Mouse (Mus musculus) neural tube, embryonic 10.5 days (tissue): Measurements from ENCODE around the gene Polr2j.

Experiments
- DNase-seq: peaks from one replicate; pipeline ENCODE4 v3.0.0-alpha.2; 2017; ENCODE audit warnings: low spot score; ENCODE audit errors: extremely low spot score

Gene Polr2j

DNA sequence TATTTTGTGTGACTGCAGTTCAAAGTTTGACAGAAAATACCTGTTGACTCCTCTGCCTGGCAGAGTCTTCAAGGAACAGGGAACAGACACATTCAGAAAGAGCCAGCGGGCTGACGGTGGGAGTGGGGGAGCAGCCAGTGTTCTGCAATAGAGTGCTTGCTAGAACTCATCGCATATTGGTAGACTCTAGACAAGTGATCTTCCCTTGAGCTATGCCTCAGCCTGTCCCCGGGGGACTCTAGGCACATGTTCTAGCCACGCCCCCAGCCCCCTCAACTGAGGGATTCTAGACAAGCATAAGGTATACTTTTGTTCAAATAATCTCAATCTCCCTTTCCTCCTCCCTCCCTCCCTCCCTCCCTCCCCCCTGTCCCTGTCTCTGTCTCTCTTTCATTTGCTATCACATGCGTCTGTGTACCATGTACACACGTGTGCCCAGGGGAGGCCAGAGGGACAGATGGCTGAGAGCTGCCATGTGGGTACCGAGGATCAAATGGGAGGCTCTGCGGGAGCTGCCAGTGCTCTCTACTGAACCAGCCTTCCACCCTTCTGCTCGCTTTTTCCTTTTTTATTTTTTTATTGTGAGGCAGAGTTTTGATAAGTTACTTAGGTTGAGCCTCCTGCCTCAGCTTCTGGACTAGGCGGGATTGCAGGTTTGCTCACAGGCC is 47.5 kb downstream of the Polr2j start:
- DNase-seq: no peak

DNA sequence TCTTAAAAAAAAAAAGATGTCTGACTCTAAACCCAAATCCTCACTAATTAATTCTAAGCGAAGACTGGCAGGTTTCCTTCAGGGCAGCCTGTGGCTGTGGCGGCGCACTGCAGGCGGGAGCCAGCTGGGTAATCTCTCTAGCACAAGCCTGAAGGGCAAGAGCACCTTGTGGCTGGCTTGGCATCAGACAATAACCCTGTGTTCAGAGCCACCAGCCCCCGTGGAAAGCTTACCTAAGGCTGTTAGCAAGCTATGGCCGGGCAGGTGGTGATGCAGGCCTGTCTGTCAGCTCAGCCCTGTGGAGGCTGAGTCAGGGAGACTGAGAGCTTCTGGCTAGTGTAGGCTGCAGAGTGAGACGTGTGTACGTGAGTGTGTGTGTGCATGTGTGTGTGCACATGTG is 48.8 kb downstream of the Polr2j start:
- no peak for DNase-seq

DNA sequence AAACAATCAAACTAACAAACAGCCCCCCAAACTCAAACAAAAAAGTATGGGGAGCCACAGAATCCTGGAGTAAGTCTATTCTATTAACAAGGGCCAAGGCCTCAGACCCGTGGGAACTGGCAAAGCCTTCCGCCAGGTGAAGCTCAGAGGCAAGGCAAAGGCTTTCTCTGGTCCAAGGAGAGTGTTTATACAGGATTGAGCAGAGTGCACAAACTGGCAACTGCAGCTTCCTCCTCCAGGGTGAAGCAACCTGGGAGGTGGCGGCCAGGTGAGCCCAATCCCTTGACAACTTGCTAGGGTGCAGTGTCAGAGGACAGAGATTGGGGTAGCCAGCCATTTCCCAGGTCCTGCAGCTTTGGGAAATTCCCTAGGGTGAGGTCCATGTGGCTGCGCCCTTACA is 50.9 kb downstream of the Polr2j start:
- DNase-seq: no peak

DNA sequence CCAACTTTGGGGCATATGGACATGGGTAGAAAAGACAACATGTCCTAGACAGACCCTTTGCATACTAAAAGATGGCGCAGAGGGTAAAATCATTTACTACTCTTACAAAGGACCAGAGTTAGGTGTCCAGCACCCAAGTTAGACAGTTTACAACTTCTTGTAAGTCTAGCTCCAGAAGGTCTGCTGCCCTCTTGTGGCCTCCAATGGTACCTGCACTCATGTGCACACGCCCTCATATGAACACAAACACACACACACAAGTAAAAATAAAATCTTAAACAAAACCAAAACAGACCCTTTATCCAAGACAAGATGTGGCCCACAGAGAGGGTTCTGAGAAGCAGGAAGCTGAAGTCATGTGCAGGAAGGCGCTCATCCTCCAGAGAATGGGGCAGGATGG is 51.6 kb downstream of the Polr2j start:
- no peak for DNase-seq

DNA sequence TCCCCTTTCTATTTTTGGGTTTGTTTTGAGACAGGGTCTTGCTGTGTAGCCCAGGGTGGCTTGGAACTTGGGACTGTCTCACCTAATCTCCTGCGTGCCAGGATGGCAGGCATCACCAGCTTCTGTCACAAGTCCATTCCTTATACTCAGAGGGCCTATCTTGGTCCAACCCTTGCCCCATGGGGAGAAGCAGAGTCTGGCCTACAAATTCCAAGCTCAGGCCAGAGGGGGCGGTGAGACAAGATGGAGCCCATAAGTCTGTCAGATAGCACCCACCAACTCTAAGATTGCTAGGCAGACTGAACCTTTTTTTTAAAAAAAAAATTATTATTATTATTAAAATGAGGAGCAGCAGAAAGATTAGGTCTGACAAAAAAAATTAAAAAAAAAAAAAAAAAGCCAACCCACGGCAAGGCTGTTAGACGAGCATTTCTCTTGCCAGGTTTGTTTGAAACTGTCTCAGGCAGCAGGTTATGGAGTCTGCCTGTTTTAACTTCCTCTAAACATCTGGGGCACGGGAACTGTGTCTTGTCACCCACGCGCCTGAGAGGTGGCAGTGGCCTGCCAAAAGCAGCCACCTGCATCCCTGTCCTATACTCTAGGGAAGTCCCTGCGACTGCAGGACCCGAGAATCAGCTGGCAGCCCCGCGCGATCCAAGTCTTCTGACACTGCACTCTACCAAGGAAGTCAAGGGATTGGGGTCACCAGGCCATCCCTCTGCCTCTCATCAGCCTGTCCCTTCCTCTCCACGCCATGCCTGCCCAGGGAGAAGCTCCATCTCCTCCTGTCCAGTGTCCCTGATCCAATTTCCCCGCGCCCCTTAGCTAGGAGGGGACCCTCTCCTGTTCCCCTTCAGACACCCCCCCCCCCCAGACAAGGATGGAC is 53.4 kb downstream of the Polr2j start:
- no peak for DNase-seq

DNA sequence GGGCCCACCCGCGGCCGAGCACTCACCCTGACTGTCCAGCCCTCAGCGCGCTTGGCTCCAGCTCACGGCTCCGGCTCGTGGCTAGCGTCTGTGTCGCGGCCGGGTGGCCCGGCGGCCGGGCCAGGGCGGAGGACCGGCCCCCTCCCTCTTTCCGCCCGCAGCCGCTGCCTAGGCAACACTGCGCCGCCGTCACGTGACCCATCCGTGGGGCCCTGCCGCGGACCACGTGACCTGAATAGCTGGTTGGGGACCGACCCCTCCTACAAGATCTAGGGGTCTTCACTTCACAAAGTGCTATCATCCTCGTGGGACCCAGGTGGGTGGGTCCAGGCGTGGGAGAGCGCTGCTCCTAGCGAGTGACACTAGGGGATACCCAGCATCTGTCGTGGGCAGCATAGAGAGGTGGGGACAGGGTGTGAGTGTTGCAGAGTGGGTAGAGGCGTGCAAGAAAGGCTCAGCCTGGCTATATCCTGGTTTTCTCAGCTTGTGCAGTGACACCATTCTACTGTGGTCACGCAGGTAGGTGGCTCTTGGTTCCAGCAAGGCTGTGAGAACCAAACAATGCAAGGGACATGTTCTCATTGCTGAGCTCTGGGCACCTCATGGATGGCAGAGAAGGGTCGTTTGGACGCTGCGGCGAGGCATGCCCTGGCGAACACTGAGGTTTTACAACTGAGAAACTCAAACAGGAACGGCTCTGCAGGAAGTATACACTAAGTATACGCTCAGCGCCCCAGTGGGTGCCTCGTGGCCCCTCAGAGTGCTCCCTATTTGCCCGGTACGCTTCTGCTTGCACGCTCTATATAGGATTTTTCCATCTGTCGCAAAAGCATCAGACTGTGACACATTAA is 54.3 kb downstream of the Polr2j start, which contains the start of gene Orai2:
Orai2 (minus strand) TSS at position 202 of the 851 bp plus-strand sequence.
- peak; percentile 89 for DNase-seq

DNA sequence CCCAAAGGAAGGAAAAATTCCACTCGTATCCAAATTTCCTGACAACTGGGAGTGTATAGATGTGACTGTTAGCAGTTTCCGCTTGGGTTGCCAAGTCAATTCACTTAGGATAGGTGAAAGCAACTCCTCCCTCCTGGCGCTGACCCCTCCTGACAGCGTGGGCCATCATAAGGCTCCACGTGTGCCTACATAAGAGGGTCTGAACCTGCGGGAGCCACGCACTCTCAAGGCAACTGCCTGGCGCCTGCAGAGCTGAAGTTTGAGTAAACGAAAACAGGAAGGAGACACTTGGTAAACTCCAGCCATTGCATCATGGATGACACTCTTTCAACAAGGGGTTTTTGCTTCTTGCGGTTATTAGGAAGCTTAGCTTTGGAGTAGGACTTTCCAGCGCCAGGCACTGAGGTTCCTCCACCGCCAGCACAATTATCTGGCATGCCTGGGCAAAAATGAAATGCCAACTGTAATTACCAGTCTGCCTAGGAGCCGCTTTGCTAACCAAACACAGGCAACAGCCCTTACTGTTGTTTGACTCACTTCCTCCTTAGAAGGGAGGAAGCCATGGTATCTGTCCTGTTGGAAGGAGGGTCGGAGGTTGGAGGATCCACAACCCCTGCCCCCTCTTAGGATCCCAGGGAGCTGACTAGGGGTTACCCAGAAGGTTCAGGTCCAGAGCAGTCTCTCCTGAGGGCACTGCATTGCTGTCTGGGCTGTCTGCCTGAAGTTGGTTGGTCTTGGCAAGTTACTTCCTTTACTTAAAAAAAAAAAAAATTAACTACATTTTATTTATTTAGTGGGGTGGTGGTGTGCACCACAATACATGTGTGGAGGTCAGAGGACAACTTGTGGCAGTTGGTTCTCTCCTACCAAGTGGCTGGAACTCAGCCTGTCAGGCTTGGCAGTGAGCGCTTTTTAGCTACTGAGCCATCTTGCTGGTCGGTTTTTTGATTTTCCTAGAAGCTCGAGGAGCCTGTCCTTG is 55.2 kb downstream of the Polr2j start:
- no peak for DNase-seq
